Mouse (Mus musculus) embryonic facial prominence, embryonic 12.5 days (tissue): ENCODE results near the gene Tmcc1. TPM values are rescaled to one million over a fixed set of nuclear protein-coding genes. Genes with fewer than 3 reads are reported as not detected.

Experiments used
- ATAC-seq: fragments of 200-750 bp; cut with Nextera tagmentation; 2 replicates; pipeline ENCODE4 v1.8.0; 2017; ENCODE audit not compliant: insufficient number of reproducible peaks, insufficient read depth, low FRiP score, low TSS enrichment
- H3K27ac ChIP-seq: fragments of 300-500 bp; sonication (generic); 2 replicates; pipeline ENCODE4 v1.5.1; 2016; ENCODE audit warnings: mild to moderate bottlenecking
- H3K27me3 ChIP-seq: fragments of 300-500 bp; sonication (generic); 2 replicates; pipeline ENCODE4 v1.6.1; 2016; ENCODE audit warnings: mild to moderate bottlenecking, moderate library complexity
- H3K36me3 ChIP-seq: fragments of 300-500 bp; sonication (generic); 2 replicates; pipeline ENCODE4 v1.6.1; 2016; ENCODE audit warnings: mild to moderate bottlenecking
- H3K4me1 ChIP-seq: fragments of 300-500 bp; sonication (generic); 2 replicates; pipeline ENCODE4 v1.6.1; 2016
- H3K4me2 ChIP-seq: fragments of 300-500 bp; sonication (generic); replicated peaks from 2 replicates; pipeline ENCODE4 v1.6.1; 2016; ENCODE audit warnings: mild to moderate bottlenecking, moderate library complexity
- H3K4me3 ChIP-seq: fragments of 300-500 bp; sonication (generic); 2 replicates; pipeline ENCODE4 v1.5.1; 2016; ENCODE audit warnings: mild to moderate bottlenecking
- H3K9ac ChIP-seq: fragments of 300-500 bp; sonication (generic); 2 replicates; pipeline ENCODE4 v1.6.1; 2016; ENCODE audit warnings: mild to moderate bottlenecking, moderate library complexity
- H3K9me3 ChIP-seq: fragments of 300-500 bp; sonication (generic); 2 replicates; pipeline ENCODE4 v1.6.1; 2016; ENCODE audit warnings: mild to moderate bottlenecking, moderate library complexity
- WGBS: fragments of 180-500 bp; shearing (Covaris S2); methylation state at CpG from one replicate; pipeline ENCODE4 v1.1.7; 2016; 5-methylcytosine and 5-hydroxymethylcytosine counted together
- polyA plus RNA-seq: library from polyadenylated mRNA; unstranded; fragments of >200 nt; fragmentation: Nextera tagmentation; extraction: Ambion mirVana; gene quantifications from 2 replicates; pipeline ENCODE4 v1.2.1, GENCODE M21; 2016

Gene Tmcc1
- polyA plus RNA-seq, 1 experiment from 2014 or later: 19.5 TPM

DNA sequence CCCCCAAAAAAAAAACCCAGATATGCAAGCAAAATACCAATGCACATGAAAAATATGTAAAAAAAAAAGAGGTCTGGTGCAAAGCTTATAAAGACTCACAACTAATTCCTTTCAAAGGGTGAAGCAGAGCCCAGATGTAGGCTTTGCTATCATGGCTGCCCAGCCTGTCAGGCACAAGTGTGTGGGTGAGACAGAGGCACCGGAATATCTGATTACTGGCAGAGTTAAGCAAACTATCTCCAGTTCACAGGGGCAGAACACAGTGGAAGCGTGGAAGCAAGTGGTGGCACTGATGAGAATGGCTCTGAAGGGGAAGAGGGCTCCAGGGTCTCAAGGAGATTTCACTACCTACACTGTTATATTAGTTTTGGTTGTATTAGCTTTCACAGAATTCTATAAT, 155.1 kb downstream of the Tmcc1 start:
- no peak for ATAC-seq
- H3K4me2 ChIP-seq: no peak overlapping the region
- 89% methylated on average over 2 of the region's 2 CpGs for WGBS
- H3K4me1 ChIP-seq: no peaks in the 10 kb centered on the region
- no peak overlapping the region for H3K27ac ChIP-seq
- H3K27me3 ChIP-seq: no peaks in the 10 kb centered on the region
- H3K36me3 ChIP-seq: peaks cover 3% of the 10 kb centered on the region; the same call in 1 of the 2 replicates
- no peak overlapping the region for H3K4me3 ChIP-seq
- H3K9ac ChIP-seq: no peak overlapping the region
- H3K9me3 ChIP-seq: peaks cover 2% of the 10 kb centered on the region; the same call in 1 of the 2 replicates

GRCm38 (mm10) chr6:116037281-116037831, 155.9 kb downstream of the Tmcc1 start:
- WGBS: 84% methylated on average over 5 of the region's 5 CpGs
- Histone ChIP-seq H3K4me2 (no peak overlapping the region), H3K27me3 (no peaks in the 10 kb centered on the region), H3K27ac (no peak overlapping the region), H3K9me3 (no peaks in the 10 kb centered on the region), H3K9ac (no peak overlapping the region), H3K36me3 (peaks cover 5% of the 10 kb centered on the region; the same call in 1 of the 2 replicates), H3K4me3 (no peak overlapping the region), H3K4me1 (no peaks in the 10 kb centered on the region)
- no peak for ATAC-seq

DNA sequence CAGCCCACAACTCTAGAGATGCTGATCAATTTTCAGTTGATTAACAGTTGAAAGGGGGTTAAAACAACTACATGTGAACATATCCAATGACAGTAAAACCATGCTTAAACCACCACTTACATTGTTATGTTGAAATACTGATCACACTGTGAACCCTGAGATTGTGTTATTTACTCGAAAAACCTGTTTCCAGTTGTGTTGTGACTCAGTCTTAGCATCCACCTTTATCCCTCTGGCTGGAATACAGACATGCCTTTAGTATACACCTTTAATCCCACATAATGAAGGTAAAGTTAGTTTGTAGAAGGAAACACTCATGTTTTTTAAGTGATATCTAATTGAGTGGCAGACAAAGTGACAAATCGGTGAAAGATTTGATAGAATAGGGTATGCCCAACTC, 156.7 kb downstream of the Tmcc1 start:
- ATAC-seq: no peak

DNA sequence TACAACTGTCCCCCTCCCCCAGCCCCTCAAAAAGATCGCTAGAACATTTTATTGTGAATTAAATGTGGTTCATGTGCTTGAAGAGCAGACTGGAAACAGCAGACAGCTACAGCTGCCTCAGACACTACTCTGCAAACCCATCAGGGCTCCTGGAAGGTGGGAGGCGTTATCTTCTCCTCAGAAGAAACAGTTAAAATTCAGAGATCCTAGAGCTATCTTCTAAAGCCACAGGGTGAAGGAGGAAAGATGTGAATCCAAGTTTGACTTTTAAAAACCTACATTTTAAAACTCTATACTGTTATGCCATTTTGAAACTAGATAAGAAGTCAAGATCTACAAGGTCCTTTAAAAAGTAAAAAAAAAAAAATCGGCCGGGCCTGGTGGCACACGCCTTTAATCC, 162.2 kb downstream of the Tmcc1 start:
- Histone ChIP-seq H3K4me3 (no peak overlapping the region), H3K4me1 (no peaks in the 10 kb centered on the region), H3K27ac (no peak overlapping the region), H3K9ac (no peak overlapping the region), H3K27me3 (no peaks in the 10 kb centered on the region), H3K4me2 (no peak overlapping the region), H3K9me3 (no peaks in the 10 kb centered on the region), H3K36me3 (0 out of 2 replicates have a peak, but pooled peaks cover 5% of the 10 kb centered on the region)
- 87% methylated on average over 5 of the region's 5 CpGs for WGBS
- ATAC-seq: no peak

More for the DNA sequence above, 156.7 kb downstream of the Tmcc1 start:
- 88% methylated on average over 2 of the region's 2 CpGs for WGBS
- H3K27me3 ChIP-seq: no peaks in the 10 kb centered on the region
- H3K4me3 ChIP-seq: no peak overlapping the region
- H3K4me1 ChIP-seq: no peaks in the 10 kb centered on the region
- no peak overlapping the region for H3K27ac ChIP-seq
- H3K9me3 ChIP-seq: no peaks in the 10 kb centered on the region
- H3K4me2 ChIP-seq: no peak overlapping the region
- H3K36me3 ChIP-seq: peaks cover 8% of the 10 kb centered on the region; the same call in 1 of the 2 replicates
- H3K9ac ChIP-seq: no peak overlapping the region

DNA sequence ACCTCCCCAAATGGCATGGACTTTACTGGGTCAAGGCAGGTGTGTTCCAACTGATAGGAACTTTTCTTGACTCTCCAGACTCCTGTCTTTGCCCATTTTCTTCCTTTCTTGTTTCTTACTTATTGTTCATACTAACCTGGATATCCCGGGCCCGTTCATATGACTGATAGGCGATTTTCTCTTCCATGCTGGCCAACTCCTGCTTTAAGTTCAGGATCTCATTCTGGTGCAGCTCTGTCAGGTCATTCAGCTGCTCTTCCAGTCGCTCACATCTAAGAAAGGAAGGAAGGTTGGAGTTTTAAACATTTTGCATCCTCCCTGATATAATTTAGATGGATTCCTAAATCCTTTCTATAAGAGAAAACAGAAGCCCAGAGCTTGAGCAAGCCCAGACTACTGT, 168.6 kb downstream of the Tmcc1 start:
- Histone ChIP-seq H3K9me3 (peaks cover 9% of the 10 kb centered on the region), H3K4me2 (no peak overlapping the region), H3K27me3 (no peaks in the 10 kb centered on the region), H3K9ac (no peak overlapping the region), H3K4me3 (no peak overlapping the region), H3K4me1 (no peaks in the 10 kb centered on the region), H3K27ac (no peak overlapping the region), H3K36me3 (0 out of 2 replicates have a peak, but pooled peaks cover 5% of the 10 kb centered on the region)
- no peak for ATAC-seq
- WGBS: 87% methylated on average over 4 of the region's 4 CpGs

DNA sequence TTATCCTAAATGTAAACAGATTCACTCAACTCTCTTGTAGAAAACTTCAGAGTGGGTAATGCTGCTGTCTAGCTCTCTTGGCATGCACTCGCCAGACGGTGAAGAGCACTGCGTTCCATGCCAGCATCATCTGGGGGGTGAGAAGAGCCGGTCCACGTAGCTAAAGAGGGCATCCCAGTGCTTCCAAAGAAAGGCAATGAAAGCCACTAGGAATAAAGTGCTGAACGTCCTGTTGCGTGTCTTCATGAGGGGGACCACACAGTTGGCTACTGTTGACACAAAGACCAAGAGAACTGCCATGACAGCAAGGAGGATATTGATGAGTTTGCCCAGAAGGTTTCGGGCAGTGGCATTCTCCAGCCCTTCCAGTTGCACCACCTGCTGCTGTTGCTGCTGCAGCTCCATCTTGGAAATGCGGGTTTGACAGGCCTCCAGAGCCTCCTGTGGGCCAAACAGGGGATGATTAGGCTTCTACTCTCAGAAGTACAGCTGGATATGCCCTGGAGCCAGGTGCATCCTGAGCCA, 171.3 kb downstream of the Tmcc1 start:
- H3K9me3 ChIP-seq: peaks cover 9% of the 10 kb centered on the region
- no peak overlapping the region for H3K9ac ChIP-seq
- H3K4me2 ChIP-seq: no peak overlapping the region
- no peaks in the 10 kb centered on the region for H3K27me3 ChIP-seq
- H3K36me3 ChIP-seq: 0 out of 2 replicates have a peak, but pooled peaks cover 5% of the 10 kb centered on the region
- H3K27ac ChIP-seq: no peak overlapping the region
- WGBS: 83% methylated on average over 9 of the region's 9 CpGs
- ATAC-seq: no peak
- no peak overlapping the region for H3K4me3 ChIP-seq
- no peaks in the 10 kb centered on the region for H3K4me1 ChIP-seq

DNA sequence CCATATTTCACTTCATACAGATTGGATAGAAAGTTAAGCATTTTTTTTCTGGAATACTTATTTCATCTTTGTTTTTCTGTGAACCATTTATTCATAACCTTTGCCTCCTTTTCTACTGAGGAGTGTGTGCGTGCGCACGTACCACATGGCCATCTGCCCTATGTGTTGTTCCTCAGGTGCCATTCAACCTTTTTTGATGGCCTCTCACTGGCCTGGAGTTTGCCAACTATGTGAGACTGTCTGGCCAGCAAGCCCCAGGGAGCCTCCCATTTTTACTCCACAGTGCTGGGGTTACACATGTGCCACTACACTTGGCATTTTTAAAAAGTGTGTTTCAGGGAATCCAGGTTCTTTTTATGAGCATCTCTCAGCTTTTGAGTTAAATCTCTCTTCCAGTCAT, 177.4 kb downstream of the Tmcc1 start:
- Histone ChIP-seq H3K9me3 (no peaks in the 10 kb centered on the region), H3K27me3 (no peaks in the 10 kb centered on the region), H3K27ac (no peak overlapping the region), H3K36me3 (no peaks in the 10 kb centered on the region), H3K9ac (no peak overlapping the region), H3K4me2 (no peak overlapping the region), H3K4me3 (no peak overlapping the region), H3K4me1 (no peaks in the 10 kb centered on the region)
- WGBS: 89% methylated on average over 3 of the region's 3 CpGs
- ATAC-seq: no peak

DNA sequence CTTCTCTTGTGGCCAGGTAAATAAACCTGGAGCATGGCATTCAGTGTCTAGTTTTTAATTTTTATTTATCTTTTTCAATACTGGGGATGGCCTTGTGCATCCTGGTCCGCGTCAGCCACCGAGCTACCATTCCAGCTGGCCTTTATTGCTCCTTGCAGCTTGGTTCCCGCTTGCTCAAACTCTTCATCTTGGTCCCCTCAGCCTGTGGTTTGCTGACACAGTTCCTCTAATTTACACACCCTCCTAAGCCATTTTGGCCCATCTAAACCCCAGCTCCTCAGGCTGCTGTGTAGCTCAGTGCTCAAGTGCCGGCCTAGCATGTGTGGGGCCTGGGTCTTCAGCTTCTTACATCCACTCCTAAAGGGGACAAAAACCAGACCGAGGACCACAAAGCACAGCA, 179.2 kb downstream of the Tmcc1 start:
- no peak overlapping the region for H3K9ac ChIP-seq
- no peak overlapping the region for H3K4me2 ChIP-seq
- H3K27me3 ChIP-seq: no peaks in the 10 kb centered on the region
- no peak for ATAC-seq
- no peak overlapping the region for H3K4me3 ChIP-seq
- H3K4me1 ChIP-seq: no peaks in the 10 kb centered on the region
- 83% methylated on average over 6 of the region's 6 CpGs for WGBS
- no peaks in the 10 kb centered on the region for H3K9me3 ChIP-seq
- H3K27ac ChIP-seq: no peak overlapping the region
- H3K36me3 ChIP-seq: no peaks in the 10 kb centered on the region

DNA sequence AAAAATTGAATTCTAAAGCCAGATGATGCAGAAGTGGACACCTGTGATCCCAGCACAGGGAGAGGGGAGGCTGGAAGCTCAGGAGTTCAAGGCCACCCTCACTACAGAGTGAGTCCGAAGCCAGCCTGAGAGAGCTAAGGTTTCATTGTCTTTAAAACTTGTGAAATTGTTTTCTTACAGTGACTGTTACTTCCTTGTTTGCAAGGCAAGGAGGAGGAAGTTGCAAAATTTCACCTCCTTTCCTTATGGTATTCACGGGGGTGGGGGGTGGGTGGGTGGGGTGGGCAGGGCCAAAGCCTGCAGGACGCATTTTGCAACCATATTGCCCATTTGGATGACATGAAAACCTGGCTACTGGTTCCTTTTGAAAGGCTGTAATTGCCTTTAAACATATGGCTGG, 179.6 kb downstream of the Tmcc1 start:
- H3K9ac ChIP-seq: no peak overlapping the region
- ATAC-seq: no peak
- no peaks in the 10 kb centered on the region for H3K9me3 ChIP-seq
- H3K4me1 ChIP-seq: no peaks in the 10 kb centered on the region
- no peak overlapping the region for H3K4me3 ChIP-seq
- no peak overlapping the region for H3K4me2 ChIP-seq
- no peaks in the 10 kb centered on the region for H3K36me3 ChIP-seq
- no peaks in the 10 kb centered on the region for H3K27me3 ChIP-seq
- H3K27ac ChIP-seq: no peak overlapping the region
- WGBS: 74% methylated on average over 3 of the region's 3 CpGs

GRCm38 (mm10) chr6:116010541-116010940, 182.7 kb downstream of the Tmcc1 start:
- no peak overlapping the region for H3K9ac ChIP-seq
- H3K9me3 ChIP-seq: no peaks in the 10 kb centered on the region
- no peak for ATAC-seq
- H3K36me3 ChIP-seq: no peaks in the 10 kb centered on the region
- peaks cover 6% of the 10 kb centered on the region; the same call in 1 of the 2 replicates for H3K4me1 ChIP-seq
- no peak overlapping the region for H3K27ac ChIP-seq
- no peak overlapping the region for H3K4me3 ChIP-seq
- no peaks in the 10 kb centered on the region for H3K27me3 ChIP-seq
- WGBS: 5% methylated on average over 6 of the region's 6 CpGs
- H3K4me2 ChIP-seq: no peak overlapping the region

DNA sequence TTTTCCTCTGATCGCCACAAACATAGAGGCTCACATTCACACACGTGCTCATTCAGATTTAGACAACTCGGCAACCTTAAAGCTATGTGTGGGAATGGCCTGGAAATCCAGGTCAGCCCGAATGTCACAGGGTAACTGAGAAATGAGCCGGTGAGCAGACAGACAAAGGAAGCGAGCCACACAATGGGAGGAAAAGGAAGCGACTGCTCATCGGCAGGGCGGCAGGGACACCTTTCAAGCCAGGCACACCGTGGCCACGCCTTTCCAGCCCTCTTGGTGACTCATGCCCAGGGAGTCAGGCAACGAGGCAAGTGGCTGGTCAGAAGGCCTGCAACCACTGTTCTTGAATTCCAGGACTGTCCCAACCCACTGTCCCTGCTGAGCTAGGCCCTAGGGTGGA, 183.9 kb downstream of the Tmcc1 start:
- WGBS: 66% methylated on average over 12 of the region's 12 CpGs
- Histone ChIP-seq H3K9ac (no peak overlapping the region), H3K4me2 (no peak overlapping the region), H3K4me1 (peaks cover 6% of the 10 kb centered on the region; the same call in 1 of the 2 replicates), H3K27me3 (no peaks in the 10 kb centered on the region), H3K4me3 (no peak overlapping the region), H3K9me3 (no peaks in the 10 kb centered on the region), H3K27ac (no peak overlapping the region), H3K36me3 (no peaks in the 10 kb centered on the region)
- no peak for ATAC-seq

DNA sequence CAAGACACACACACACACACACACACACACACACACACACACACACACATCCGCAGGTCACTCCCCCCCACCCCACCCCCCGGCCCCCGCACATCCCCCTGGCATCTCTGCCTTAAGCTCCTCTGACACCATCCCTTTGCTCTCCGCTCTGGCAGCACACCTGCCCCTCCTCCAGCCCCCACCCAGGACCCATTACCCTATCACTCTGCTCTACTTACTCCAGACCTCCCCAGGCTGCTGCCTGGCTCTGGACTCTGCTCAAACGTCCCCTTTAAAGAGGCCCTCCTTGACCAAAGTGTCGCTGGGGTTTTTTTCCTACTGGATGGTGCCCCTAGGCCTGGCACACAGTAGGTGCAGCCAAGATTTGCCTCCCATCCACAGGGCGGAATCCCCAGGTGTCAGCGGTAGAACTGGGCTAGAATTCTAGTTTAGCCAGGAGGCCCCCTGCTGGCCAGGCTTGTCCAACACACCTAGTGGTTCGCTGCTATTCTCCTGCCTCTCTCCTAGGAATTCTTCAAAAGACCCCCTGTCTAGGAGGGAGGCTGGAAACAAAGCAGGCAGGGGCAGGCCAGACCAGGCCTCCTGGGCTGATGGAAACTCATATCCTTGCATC, 185.6 kb downstream of the Tmcc1 start:
- Histone ChIP-seq H3K4me3 (no peak overlapping the region), H3K36me3 (no peaks in the 10 kb centered on the region), H3K4me1 (peaks cover 14% of the 10 kb centered on the region; the same call in 1 of the 2 replicates), H3K4me2 (no peak overlapping the region), H3K27me3 (no peaks in the 10 kb centered on the region), H3K9ac (no peak overlapping the region), H3K27ac (no peak overlapping the region), H3K9me3 (no peaks in the 10 kb centered on the region)
- no peak for ATAC-seq
- WGBS: 19% methylated on average over 9 of the region's 9 CpGs
